Mouse (Mus musculus) layer of hippocampus, adult 2 months (tissue): ENCODE measurements at regions not wholly inside any gene's neighbourhood (a gene's known extent, or its start where the extent isn't known, plus 50 kb on each side); places are given as distances from the start of the nearest gene placed in this dataset.

Experiments used
- DNase-seq, 2 experiments: peaks; one replicate each; pipeline ENCODE4 v3.0.0; 2022; ENCODE audit warnings: low spot score in 2 of 2
- H3K27ac ChIP-seq: fragments of 200-600 bp; 2 replicates; pipeline ENCODE4 v1.8.1; 2022
- H3K4me3 ChIP-seq: fragments of 200-600 bp; 2 replicates; pipeline ENCODE4 v1.8.1; 2022; ENCODE audit warnings: mild to moderate bottlenecking
- CTCF ChIP-seq: fragments of 200-600 bp; conservative IDR thresholded peaks from 2 replicates; pipeline ENCODE4 v1.8.1; 2022; ENCODE audit warnings: antibody characterized with exemption, mild to moderate bottlenecking, moderate library complexity

DNA sequence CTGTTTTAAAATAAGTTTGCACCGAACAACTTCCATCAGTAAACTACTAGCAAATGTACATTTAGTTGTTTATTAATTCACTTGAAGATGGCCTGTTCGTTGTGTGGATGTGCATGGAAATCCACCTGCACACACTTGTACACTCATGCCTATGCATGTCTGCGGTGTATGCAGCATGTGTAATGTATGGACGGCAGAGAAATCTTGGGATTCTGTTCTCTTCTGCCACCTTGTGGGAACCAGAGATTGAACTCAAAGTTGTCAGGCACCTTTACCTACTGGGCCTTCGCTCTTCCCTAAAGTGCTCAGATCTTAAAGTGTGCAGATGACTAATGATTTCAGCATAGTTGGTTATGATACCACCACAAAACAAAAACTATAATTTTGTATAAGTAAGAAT is 137.4 kb downstream of the Kitl start:
- DNase-seq = no peak
- Histone ChIP-seq H3K4me3 (no peak overlapping the region), H3K27ac (no peak overlapping the region)
- peak; percentile 75 for TF ChIP-seq CTCF

DNA sequence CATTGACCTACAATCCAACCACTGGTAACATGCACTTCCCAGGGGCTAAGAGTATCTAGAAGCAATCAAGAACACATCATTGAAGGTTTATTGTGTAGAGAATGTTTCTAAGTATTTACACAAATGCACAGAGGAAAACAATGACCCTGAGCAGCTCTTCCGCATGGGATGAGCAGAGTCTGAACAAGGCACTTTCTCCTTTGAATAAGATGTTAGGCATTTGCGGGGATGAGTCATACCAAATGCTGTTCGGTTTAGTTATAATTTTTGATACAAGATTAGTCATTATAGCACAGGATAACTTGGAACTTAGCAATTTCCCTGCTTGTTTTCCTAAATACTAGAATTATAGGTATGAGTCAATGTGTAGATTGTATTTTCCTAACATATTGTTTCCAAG is 137.9 kb downstream of the Kitl start:
- no peak overlapping the region for H3K4me3 ChIP-seq
- no peak for DNase-seq
- TF ChIP-seq CTCF = no peak
- H3K27ac ChIP-seq = no peak overlapping the region

DNA sequence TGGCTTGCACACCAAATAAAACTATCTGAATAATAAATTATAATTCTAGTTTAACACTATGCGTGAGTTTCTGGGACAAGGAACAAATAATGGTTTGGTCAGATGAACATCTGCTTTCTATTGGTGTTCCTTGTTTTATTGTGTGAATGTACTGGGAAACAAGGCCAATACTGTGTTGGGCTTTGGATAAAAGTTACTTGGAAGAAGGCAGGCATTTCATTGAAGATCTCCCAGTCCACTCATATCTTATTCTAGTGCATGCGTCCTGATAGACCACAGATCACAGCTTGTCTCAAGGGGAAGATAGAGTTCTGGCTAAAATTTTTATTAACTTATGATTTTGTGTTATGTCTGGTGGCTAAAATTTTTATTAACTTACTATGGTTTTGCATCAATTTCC is 140.1 kb downstream of the Kitl start:
- no peak overlapping the region for H3K27ac ChIP-seq
- TF ChIP-seq CTCF = no peak
- DNase-seq = no peak

GRCm38 (mm10) chr10:100159843-100160531 is 144.6 kb downstream of the Kitl start:
- DNase-seq = no peak
- no peak for TF ChIP-seq CTCF
- Histone ChIP-seq H3K27ac (peak overlapping the region; percentile 75; the same call in 1 of the 2 replicates), H3K4me3 (no peak overlapping the region)

More for the DNA sequence above, 140.1 kb downstream of the Kitl start:
- H3K4me3 ChIP-seq = no peak overlapping the region

DNA sequence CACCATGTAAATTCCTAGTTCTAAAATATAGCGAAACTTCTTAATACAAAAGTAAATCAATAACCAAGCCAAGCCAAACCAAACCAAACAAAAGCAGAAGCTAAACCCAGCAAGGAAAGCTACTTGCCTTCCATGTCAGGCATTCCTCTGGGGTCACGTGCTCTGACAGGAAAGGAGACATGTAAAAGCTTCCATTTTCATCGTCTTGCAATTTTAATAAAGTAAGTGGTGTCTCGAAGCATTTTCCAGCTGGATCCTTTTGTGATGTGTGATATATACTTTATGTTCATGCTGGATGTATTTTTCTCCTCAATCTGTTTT is 145.1 kb downstream of the Kitl start:
- Histone ChIP-seq H3K27ac (peak overlapping the region; percentile 75; the same call in 1 of the 2 replicates), H3K4me3 (no peak overlapping the region)
- DNase-seq = no peak
- no peak for TF ChIP-seq CTCF

DNA sequence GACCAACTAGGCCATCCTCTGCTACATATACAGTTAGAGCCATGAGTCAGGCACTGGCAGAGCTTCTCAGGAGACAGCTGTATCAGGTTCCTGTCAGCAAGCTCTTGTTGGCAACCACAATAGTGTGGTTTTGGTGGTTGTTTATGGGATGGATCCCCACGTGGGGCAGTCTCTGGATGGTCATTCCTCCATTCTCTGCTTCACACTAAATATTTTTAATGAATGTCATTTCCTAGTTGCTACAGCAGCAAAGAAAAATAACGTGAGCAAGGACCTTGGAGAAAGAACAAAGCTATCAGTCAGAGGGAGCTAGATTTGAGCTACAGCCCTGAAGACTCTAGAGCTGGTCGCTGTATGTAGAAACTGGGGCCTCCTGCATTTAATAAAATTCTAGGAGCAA is 145.7 kb downstream of the Kitl start:
- Histone ChIP-seq H3K27ac (peak overlapping the region; percentile 2; the same call in 1 of the 2 replicates), H3K4me3 (no peak overlapping the region)
- DNase-seq = no peak
- TF ChIP-seq CTCF = no peak

DNA sequence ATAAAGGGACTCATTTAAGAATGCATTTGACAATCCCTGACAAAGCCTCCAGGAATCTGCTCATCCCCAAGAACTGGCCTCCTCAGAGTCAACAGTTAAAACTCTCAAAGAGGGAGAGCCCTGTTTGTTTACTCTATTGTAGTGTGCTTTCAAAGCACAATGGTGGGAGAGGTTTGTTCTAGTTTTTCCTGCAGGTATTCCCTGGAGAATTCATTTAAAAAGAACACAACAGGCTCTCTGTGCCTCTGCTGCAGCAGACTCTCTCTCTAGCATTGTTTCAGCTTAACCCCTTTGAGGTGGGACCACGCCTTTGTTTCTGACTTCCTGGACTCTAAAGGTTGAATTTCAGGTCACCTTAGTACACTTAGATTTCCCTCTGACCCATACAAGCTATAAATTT is 149.1 kb downstream of the Kitl start:
- no peak for DNase-seq
- TF ChIP-seq CTCF = no peak
- H3K4me3 ChIP-seq = no peak overlapping the region
- H3K27ac ChIP-seq = peak overlapping the region; percentile 64; the same call in 1 of the 2 replicates

- TF ChIP-seq CTCF = peak; percentile 80
- Histone ChIP-seq H3K27ac (no peak overlapping the region), H3K4me3 (no peak overlapping the region)
- no peak for DNase-seq
These were observed 155.4 kb downstream of the Kitl start for GRCm38 (mm10) chr10:100170836-100171235.

GRCm38 (mm10) chr10:100197673-100198072 is 137.8 kb upstream of the Gm4301 start:
- Histone ChIP-seq H3K4me3 (no peak overlapping the region), H3K27ac (no peak overlapping the region)
- no peak for TF ChIP-seq CTCF
- no peak for DNase-seq

- no peak for DNase-seq
- H3K4me3 ChIP-seq = no peak overlapping the region
- TF ChIP-seq CTCF = no peak
- no peak overlapping the region for H3K27ac ChIP-seq
These were observed 136.3 kb upstream of the Gm4301 start for GRCm38 (mm10) chr10:100199090-100199690.

GRCm38 (mm10) chr10:100200431-100200830 is 135.0 kb upstream of the Gm4301 start:
- no peak for TF ChIP-seq CTCF
- no peak for DNase-seq
- Histone ChIP-seq H3K4me3 (no peak overlapping the region), H3K27ac (no peak overlapping the region)

- TF ChIP-seq CTCF = no peak
- H3K27ac ChIP-seq = no peak overlapping the region
- no peak overlapping the region for H3K4me3 ChIP-seq
- no peak for DNase-seq
These were observed 128.6 kb upstream of the Gm4301 start for GRCm38 (mm10) chr10:100206617-100207530.

- no peak overlapping the region for H3K27ac ChIP-seq
- no peak for DNase-seq
- no peak overlapping the region for H3K4me3 ChIP-seq
- TF ChIP-seq CTCF = no peak
These were observed 124.8 kb upstream of the Gm4301 start for GRCm38 (mm10) chr10:100210684-100211083.
